Mouse (Mus musculus) adrenal gland, postnatal 25 days (tissue): Measurements from ENCODE around the gene Krt42. TPM values are rescaled to one million over a fixed set of nuclear protein-coding genes. Genes with fewer than 3 reads are reported as not detected.
"Not testable (repeated sequence)": the region's sequence is repeated elsewhere in the genome, so short reads cannot be mapped to it uniquely, and the experiment has no call there.

Source experiments
- DNase-seq: peaks from one replicate; pipeline ENCODE4 v3.0.0; 2021; ENCODE audit warnings: mixed read lengths
- total RNA-seq: library from RNA; stranded (reverse); gene quantifications from 2 replicates; pipeline ENCODE4 v1.2.3, GENCODE M21; 2021

Krt42 gene
- total RNA-seq, 1 experiment from 2014 or later = not detected

DNA sequence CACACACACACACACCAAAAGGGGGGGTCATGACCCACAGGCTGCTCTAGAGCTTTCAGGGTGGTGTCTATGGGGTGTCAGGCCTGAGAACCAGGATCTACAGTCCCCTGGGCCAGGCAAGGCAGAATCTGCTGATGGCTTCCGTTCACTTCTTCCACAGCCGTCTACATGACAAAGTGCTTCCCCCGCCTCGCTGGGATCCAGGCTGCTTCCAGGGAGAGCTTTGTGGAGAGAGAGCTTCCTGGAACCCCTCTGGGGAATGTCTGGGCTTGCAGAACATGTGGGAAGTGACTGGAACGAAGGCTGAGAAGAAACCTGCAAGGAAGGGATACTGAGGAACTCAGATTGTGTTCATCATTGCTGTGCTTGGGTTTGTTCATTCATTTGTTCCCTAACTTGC is 9.1 kb upstream of the Krt42 start:
- DNase-seq = no peak

DNA sequence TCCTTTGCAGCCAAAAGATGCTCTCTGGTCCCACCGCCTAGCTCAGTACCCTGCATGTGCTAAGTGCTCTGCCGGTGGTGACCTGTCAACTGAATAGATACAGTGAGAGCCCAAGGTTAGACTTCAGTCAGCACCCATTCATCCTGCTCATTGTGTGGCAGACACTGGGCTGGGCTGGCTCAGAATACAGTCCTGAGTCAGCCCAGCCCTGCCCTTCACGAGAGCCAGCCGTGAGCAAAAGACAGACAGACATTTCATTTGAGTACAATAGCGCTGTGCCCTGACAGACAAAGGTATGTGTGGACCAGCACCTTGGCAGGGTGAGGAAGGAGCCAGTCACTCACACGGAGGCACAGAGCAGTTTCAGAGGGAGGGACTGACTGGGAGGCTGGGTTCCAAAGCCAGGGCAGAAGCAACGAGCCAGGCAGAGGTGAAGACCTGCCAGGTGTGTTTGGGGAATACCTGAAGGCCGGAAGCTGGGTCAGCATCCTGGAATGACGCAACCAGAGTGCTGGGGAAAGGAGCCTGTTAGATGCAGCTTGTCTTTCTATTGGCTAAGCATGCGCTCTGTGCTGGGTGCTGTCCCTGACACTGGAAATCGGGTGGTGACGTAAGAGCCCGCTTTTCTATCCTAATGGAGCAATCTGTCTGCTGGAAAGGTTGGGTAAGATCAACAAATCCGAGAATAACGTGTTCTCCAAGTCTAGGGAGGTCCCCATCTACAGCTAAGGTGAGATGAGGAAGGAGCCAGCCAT is 8.2 kb upstream of the Krt42 start:
- peak; percentile 28 for DNase-seq

DNA sequence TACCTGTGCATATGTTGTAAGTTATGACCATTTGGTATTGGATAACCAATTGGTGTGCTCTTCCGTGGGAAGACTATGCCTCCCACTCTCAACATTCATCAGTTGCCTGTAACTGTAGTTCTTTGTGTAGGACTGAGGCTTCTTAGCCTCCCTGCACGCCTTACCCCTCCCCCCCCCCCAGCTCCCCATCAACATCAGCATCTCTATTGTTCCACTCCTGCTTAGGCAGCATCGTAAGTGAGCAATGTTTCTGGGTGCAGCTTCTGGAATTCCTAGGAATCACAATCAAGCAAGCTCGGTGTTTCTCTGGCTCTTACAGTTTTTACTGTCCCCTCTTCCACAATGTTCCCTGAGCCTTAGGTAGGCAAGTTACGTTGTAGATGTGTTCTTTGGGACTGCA is 5.8 kb upstream of the Krt42 start:
- no peak for DNase-seq

DNA sequence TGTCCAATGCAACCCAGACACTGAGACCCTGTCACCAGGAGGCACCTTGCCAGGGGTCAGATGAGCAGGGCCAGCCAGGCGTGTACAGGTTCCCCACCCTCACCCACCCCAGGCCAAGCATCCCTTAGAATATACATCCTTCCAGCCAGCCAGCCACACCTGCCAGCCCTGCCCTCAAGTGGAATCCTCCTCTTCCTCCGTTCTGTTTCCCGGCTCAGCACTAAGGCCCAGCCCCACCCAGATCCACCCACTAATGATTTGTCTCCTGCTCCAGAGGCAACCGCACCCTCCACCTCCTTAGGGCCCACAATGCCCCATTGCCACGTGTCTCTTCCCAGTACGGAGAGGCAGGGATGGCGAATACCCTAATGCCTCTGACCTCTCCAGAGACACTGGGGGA is 5.0 kb upstream of the Krt42 start:
- no peak for DNase-seq

DNA sequence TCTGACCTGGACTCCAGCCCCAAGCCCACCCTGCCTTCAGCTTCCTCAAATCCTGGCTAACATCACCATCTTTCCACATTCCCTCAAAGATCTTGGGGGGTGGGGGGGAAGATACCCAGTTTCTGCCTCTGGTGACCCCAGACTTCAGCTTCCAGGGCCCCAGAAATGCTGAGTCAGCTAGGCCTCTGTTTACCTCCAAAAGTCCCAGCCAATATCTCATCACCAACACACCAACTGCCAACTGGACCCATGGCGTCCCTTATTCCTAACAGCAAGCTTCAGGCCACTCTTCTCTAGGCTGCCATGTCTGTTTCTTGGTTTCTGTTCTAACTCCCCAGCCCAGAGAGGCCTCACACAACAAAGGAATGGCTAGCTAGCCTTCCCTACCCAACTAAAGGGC is 2.2 kb upstream of the Krt42 start:
- no peak for DNase-seq

DNA sequence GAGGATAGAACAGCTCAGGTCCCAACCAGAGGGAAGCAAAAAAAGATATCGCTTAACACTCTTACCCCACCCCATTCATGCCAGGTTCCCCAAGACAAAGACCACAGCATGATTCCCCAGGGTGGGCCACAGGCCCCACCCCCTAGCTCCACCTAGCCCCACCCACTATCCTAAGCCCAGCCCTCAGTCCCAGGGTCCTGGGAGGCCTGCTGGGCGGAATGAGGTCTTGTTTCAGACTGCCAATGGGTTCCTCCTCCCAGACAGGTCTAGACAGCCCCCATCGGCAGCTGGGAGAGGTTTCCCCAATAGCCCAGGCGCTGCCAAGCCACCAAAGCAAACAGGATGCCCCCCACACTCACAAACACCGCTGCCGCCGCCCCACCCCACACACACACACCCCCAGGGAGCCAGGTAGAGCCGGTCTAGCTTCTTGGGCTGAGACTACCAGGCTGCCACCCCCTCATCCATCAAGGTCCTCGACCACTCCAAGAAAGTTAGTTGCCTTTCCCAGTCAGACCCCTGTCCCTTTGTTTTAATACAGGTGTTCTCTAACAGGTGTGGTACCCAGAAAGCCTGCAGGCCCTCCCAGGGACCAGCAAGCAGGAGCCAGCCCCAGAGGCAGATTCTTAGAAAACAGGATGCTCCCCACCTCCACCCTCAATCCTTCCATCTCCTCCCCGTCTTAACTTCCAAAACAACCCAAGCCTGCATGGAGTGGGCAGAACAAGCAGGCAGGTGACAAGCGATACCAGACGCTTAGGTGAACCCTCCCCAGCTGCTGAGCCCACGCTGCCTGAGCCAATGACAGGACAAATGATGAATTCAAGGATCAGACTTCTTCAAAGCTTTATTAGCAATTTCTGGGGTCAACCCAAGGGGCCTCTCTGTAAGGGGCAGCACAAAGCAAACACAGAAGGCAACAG is 7.4 kb downstream of the Krt42 start:
- DNase-seq = no peak

DNA sequence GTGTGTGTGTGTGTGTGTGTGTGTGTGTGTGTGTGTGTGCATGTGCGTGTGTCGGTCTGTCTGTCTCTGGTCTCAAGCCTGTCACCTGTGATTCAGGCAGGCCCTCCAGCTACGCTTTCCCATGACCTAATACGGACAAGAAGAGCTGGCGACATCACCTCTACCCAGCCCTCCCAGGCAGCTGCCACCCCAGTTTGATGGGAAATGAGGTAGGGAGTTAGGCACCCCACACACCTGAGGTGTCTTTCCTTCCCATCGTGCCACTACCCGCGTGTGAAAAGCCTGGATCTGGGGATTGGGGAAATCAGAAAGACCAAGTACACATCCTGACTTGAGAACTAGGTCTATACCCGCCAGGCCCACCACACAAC is 8.5 kb downstream of the Krt42 start:
- no peak for DNase-seq

DNA sequence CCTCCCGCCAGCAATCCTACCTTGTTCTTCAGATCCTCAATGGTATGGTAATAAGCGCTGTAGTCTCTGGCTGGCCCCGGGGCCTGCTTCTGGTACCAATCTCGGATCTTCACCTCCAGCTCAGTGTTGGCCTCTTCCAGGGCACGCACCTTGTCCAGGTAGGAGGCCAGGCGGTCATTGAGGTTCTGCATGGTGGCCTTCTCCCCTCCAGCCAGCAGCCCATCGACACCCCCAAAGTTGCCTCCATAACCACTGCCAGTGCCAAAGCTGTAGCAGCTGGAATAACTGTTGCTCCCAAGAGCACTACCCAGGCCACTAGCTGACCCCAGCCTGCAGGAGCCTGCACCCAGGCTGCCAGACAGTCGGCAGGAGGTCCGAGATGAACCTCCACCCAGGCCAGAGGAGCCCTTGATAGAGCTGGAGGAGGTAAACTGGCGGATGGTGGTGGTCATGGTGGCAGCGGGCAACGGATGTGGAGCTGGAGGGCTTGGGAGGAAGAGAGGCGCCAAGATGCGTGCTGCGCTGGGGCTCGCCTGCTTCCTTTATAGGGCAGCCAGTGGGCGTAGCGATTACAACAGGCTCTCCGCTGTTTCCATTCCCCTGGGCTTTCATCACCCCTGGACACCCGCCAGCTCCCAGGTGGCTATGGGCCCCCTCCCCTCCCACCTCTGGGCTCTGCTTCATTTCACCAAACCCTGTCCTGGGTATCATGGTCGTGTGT is 9.0 kb downstream of the Krt42 start, which contains the start of gene Krt17:
TSS of gene Krt17 (minus strand) at position 516 of the 721 bp plus-strand sequence.
- no peak for DNase-seq

DNA sequence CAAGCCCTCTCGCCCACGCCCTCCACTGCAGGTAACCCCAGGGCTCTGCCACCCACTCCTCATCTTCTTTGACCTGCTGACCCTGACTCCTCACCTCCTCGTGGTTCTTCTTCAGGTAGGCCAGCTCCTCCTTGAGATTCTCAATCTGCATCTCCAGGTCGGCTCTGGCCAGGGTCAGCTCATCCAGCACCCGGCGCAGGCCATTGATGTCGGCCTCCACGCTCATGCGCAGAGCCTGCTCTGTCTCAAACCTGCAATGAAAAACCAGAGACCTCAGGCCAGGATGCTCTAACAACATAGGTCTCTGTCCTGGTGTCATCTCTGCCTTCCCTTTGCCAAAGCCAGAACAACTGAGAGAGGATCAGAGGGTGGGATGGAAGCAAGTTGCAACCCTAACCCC is 10.6 kb downstream of the Krt42 start:
- DNase-seq = no peak

DNA sequence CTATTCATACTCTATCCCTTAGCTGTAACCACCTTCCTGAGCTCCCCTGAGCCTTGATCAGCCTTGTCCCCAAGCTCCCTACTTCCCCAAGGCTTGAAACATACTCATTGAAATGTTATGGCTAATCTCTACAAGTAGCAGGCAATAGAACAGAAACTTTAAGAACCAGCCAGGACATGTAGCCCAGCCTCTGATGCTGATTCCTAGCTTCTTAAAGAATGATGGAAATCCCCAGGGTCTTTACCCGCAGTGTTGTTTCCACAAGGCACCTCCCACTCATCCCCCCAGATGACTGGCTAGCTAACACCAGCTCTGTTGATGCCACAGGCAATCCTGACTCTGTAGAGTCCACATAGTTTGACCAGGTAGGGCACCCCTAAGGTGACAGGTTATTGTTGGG is 11.7 kb downstream of the Krt42 start:
- DNase-seq = no peak

DNA sequence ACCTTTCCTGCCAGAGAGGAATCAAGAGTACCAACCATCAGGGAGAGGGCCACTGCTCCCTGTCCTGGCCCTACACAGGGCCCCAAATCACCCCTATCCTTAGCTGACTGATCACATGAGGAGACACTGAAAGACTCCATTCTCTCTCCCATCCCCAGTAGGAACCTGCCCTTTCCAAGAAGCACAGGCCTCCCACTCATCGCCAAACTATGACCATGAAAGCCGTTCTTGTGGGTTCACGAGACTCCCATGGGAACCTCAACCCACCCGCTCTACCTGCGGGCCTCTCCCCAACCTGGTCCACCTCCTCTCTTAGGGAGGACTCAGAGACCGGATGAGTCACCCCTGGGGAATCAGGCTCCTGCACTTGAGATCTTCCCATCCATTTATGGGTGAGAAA is 14.2 kb downstream of the Krt42 start:
- no peak for DNase-seq

DNA sequence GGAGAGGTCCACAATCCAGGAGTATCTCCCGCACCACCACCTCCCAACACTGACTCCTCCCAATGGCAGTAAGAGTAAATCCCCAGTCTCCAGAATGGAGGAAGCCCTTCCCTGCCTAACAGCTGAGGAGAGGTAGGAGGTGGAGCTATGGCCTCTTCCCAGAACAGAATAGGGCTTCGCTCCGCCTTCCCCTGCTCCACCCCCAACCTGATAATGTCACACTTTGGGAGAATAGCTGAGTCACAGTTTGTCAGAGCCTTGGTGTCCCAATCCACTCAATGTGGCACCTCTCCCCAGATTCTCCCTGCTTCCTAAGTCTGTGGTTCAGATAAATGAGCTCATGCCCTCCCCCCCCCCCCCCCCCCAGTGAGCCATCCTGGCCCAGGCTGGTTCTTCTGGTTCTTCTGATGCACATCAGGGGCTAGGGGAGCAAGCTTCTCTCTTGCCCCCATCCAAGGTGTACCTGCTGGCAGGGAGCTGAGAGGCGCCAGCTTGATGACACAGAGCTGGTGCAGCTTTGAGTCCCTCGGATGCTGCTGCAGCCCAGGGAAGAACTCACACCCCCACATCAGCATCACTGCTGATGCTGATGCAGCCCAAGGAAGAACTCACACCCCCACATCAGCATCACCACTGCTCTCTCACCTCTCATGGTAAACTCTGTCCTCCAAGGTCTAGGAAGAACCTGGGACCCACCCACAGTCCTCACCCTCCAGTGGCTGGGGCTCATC is 15.1 kb downstream of the Krt42 start:
- DNase-seq = no peak

DNA sequence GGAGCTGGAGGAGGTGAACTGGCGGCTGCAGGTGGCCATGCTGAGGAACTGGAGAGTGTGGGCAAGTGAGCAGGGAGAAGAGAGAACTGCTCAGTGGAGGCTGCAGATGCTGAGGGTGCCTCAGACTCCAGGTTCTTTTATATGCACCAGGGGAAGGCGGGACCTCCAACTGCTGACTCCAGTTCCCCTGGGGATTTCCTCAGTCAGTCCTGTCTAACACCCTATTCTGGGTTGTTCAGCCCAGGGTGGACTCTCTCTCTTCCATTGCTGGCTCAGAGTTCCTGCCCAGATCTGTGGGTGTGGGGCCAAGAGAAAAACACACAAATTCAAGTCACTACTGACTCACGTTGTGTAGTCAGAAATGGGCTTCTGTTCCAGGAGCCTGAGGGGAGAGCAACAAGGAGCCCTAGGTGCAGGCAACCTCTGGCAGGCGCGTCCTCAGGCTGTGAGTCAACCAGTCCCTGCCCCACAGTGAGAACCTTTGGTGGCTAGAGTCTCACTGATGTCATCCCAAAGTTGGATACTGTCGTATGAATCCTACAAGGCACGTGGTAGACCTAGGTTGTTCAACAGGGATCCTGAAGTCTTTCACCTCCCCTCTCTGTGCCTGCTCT is 20.7 kb downstream of the Krt42 start, which contains the start of gene Krt16:
TSS of gene Krt16 (minus strand) at position 51 of the 614 bp plus-strand sequence.
- no peak for DNase-seq

DNA sequence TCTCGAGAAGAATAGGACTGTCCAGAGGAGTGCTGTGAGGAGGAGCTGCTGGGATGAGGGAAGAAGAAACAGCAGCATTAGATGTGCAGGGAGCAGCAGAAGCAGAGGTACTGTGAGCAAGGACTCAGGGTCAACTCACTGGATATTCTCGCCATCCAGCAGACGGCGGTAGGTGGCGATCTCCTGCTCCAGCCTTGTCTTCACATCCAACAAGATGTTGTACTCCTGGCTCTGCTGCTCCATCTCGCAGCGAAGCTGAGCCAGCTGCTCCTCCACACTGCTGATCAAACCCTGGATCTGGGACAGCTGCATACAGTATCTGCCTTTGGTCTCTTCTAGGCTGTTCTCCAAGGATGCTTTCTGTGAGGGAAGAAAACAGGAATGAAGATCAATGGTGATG is 23.2 kb downstream of the Krt42 start:
- DNase-seq = not testable (repeated sequence)

DNA sequence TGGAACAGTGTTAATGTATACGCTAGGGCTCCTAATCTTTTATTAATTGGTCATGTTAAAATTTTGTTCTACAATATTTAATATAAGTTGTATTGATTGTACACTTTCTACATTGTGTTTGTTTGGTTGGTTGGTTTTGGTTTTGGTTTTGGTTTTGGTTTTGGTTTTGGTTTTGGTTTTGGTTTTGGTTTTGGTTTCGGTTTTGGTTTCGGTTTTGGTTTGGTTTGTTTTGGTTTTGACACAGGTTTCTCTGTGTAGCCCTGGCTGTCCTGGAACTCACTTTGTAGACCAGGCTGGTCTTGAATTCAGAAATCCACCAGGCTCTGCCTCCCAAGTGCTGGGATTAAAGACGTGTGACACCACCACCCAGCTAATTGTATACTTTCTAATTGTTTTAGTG is 29.4 kb downstream of the Krt42 start:
- not testable (repeated sequence) for DNase-seq

DNA sequence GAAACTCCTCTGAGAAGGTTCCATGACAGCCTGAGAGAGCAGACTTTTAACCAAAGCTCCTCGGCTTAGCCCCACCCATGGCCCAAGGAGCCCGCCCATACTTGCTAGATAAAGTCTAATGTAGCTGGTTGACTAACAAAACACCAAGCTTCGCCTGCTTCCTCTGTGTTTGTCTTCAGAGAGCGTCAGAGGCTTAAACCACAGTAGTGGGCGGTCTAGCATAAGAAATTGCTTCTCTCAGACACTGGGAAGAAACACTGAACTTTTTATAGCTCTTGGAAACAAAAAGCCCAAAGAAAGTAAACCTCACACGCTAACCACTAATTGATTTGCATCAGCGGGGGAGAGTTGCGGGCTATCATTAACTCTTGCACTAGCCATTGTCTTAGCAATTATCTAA is 47.9 kb downstream of the Krt42 start:
- no peak for DNase-seq

DNA sequence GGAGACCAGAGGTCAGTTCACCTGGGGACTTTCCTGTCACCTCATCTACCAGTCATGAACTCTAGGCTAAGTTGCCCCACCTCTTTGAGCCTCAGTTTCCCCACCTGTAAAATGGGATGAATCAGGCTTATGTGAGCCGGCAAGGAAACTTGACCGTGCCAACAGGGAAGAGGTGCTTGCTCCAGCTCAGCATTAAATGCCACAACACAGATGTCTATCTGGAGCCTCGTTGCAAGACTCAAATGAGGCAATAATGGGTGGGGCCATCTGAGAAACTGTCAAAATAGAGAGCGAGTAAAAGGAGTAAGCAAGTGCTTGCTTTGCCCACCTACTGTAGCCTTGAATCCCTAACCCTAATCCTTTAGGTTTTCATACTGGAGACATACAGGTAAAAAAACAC is 50.4 kb downstream of the Krt42 start:
- no peak for DNase-seq
